Mouse (Mus musculus) kidney, embryonic 16.5 days (tissue): Measurements from ENCODE around the gene Pbx3. TPM values are rescaled to one million over a fixed set of nuclear protein-coding genes. Genes with fewer than 3 reads are reported as not detected.

Experiments used
- ATAC-seq: fragments of 200-750 bp; cut with Nextera tagmentation; 2 replicates; pipeline ENCODE4 v1.8.0; 2017; ENCODE audit warnings: moderate TSS enrichment; ENCODE audit not compliant: low FRiP score, low TSS enrichment
- H3K27ac ChIP-seq: fragments of 300-500 bp; sonication (generic); 2 replicates; pipeline ENCODE4 v1.5.1; 2014; ENCODE audit warnings: low read length
- H3K27me3 ChIP-seq: fragments of 300-500 bp; sonication (generic); 2 replicates; pipeline ENCODE4 v1.6.1; 2014; ENCODE audit warnings: low read length, control low read depth, mixed read lengths; ENCODE audit not compliant: insufficient read depth
- H3K36me3 ChIP-seq: fragments of 300-500 bp; sonication (generic); 2 replicates; pipeline ENCODE4 v1.6.1; 2014; ENCODE audit warnings: low read length, control low read depth, mixed read lengths; ENCODE audit not compliant: insufficient read depth
- H3K4me1 ChIP-seq: fragments of 300-500 bp; sonication (generic); 2 replicates; pipeline ENCODE4 v1.6.1; 2014; ENCODE audit warnings: low read length, control low read depth, mixed read lengths; ENCODE audit not compliant: insufficient read depth
- H3K4me2 ChIP-seq: fragments of 300-500 bp; sonication (generic); replicated peaks from 2 replicates; pipeline ENCODE4 v1.6.1; 2014; ENCODE audit warnings: low read depth, low read length
- H3K4me3 ChIP-seq: fragments of 300-500 bp; sonication (generic); 2 replicates; pipeline ENCODE4 v1.5.1; 2014; ENCODE audit warnings: mild to moderate bottlenecking, low read length
- H3K9ac ChIP-seq: fragments of 300-500 bp; sonication (generic); replicated peaks from 2 replicates; pipeline ENCODE4 v1.6.1; 2014; ENCODE audit warnings: low read length
- H3K9me3 ChIP-seq: fragments of 300-500 bp; sonication (generic); 2 replicates; pipeline ENCODE4 v1.6.1; 2016; ENCODE audit warnings: low read length, control low read depth
- WGBS: fragments of 180-500 bp; shearing (Covaris S2); extraction: QIAGEN DNeasy Blood & Tissue Kit; methylation state at CpG from one replicate; pipeline ENCODE4 v1.1.7; 2014; 5-methylcytosine and 5-hydroxymethylcytosine counted together
- polyA plus RNA-seq: library from polyadenylated mRNA; unstranded; fragments of >200 nt; fragmentation: Nextera tagmentation; extraction: Ambion mirVana; gene quantifications from 2 replicates; pipeline ENCODE4 v1.2.1, GENCODE M21; 2015

The Pbx3 gene
- polyA plus RNA-seq, 1 experiment from 2014 or later, result 22.7 TPM

GRCm38 (mm10) chr2:34168191-34168590 lies 204.8 kb downstream of the Pbx3 start:
- 0 out of 2 replicates have a peak, but pooled peaks have one; percentile 27 for ATAC-seq
- 32% methylated on average over 3 of the region's 3 CpGs for WGBS
- peaks cover 4% of the 10 kb centered on the region; the same call in 1 of the 2 replicates for H3K4me1 ChIP-seq
- no peak overlapping the region for H3K9ac ChIP-seq
- no peak overlapping the region for H3K4me3 ChIP-seq
- no peaks in the 10 kb centered on the region for H3K27me3 ChIP-seq
- peak overlapping the region; percentile 54; the same call in 1 of the 2 replicates for H3K27ac ChIP-seq
- no peak overlapping the region for H3K4me2 ChIP-seq
- no peaks in the 10 kb centered on the region for H3K9me3 ChIP-seq
- H3K36me3 ChIP-seq, result peaks cover 8% of the 10 kb centered on the region

GRCm38 (mm10) chr2:34162484-34162883 lies 210.5 kb downstream of the Pbx3 start:
- Histone ChIP-seq H3K36me3 (no peaks in the 10 kb centered on the region), H3K4me2 (no peak overlapping the region), H3K9me3 (no peaks in the 10 kb centered on the region; the same call in none of the 2 replicates), H3K4me3 (no peak overlapping the region), H3K27me3 (no peaks in the 10 kb centered on the region), H3K4me1 (0 out of 2 replicates have a peak, but pooled peaks cover 4% of the 10 kb centered on the region), H3K27ac (no peak overlapping the region), H3K9ac (no peak overlapping the region)
- no peak for ATAC-seq
- WGBS, result 84% methylated on average over 3 of the region's 3 CpGs

- H3K9ac ChIP-seq, result no peak overlapping the region
- H3K9me3 ChIP-seq, result no peaks in the 10 kb centered on the region; the same call in none of the 2 replicates
- H3K27ac ChIP-seq, result no peak overlapping the region
- no peak; the same call in 1 of the 2 replicates for ATAC-seq
- no peak overlapping the region for H3K4me2 ChIP-seq
- H3K27me3 ChIP-seq, result no peaks in the 10 kb centered on the region
- H3K36me3 ChIP-seq, result no peaks in the 10 kb centered on the region
- no peaks in the 10 kb centered on the region for H3K4me1 ChIP-seq
- 62% methylated on average over 3 of the region's 3 CpGs for WGBS
- no peak overlapping the region for H3K4me3 ChIP-seq
Observed at GRCm38 (mm10) chr2:34157746-34158145, 215.2 kb downstream of the Pbx3 start.

- no peaks in the 10 kb centered on the region; the same call in none of the 2 replicates for H3K9me3 ChIP-seq
- H3K4me2 ChIP-seq, result no peak overlapping the region
- no peaks in the 10 kb centered on the region for H3K27me3 ChIP-seq
- ATAC-seq, result no peak
- no peak overlapping the region for H3K9ac ChIP-seq
- 70% methylated on average over 5 of the region's 5 CpGs for WGBS
- H3K4me3 ChIP-seq, result no peak overlapping the region
- H3K36me3 ChIP-seq, result no peaks in the 10 kb centered on the region
- no peak overlapping the region for H3K27ac ChIP-seq
- H3K4me1 ChIP-seq, result no peaks in the 10 kb centered on the region
Observed at GRCm38 (mm10) chr2:34154833-34155232, 218.1 kb downstream of the Pbx3 start.

GRCm38 (mm10) chr2:34153336-34153735 lies 219.6 kb downstream of the Pbx3 start:
- Histone ChIP-seq H3K36me3 (no peaks in the 10 kb centered on the region), H3K27ac (no peak overlapping the region), H3K4me1 (no peaks in the 10 kb centered on the region; the same call in 1 of the 2 replicates), H3K9ac (no peak overlapping the region), H3K9me3 (no peaks in the 10 kb centered on the region), H3K4me3 (no peak overlapping the region), H3K4me2 (no peak overlapping the region), H3K27me3 (no peaks in the 10 kb centered on the region)
- no peak for ATAC-seq
- whole genome bisulfite sequencing, result 54% methylated on average over 6 of the region's 6 CpGs

- no peak overlapping the region for H3K4me3 ChIP-seq
- no peaks in the 10 kb centered on the region for H3K36me3 ChIP-seq
- no peak for ATAC-seq
- H3K27me3 ChIP-seq, result no peaks in the 10 kb centered on the region
- H3K27ac ChIP-seq, result no peak overlapping the region
- no peak overlapping the region for H3K9ac ChIP-seq
- no peaks in the 10 kb centered on the region; the same call in 1 of the 2 replicates for H3K4me1 ChIP-seq
- no peak overlapping the region for H3K4me2 ChIP-seq
- WGBS, result 67% methylated on average over 4 of the region's 4 CpGs
- no peaks in the 10 kb centered on the region for H3K9me3 ChIP-seq
Observed at GRCm38 (mm10) chr2:34150560-34150959, 222.4 kb downstream of the Pbx3 start.

- no peaks in the 10 kb centered on the region for H3K36me3 ChIP-seq
- H3K27ac ChIP-seq, result no peak overlapping the region
- H3K27me3 ChIP-seq, result no peaks in the 10 kb centered on the region
- H3K4me1 ChIP-seq, result no peaks in the 10 kb centered on the region; the same call in 1 of the 2 replicates
- H3K4me3 ChIP-seq, result no peak overlapping the region
- no peak for ATAC-seq
- 74% methylated on average over 7 of the region's 7 CpGs for WGBS
- no peak overlapping the region for H3K4me2 ChIP-seq
- no peaks in the 10 kb centered on the region for H3K9me3 ChIP-seq
- H3K9ac ChIP-seq, result no peak overlapping the region
Observed at GRCm38 (mm10) chr2:34148214-34148613, 224.7 kb downstream of the Pbx3 start.

- 87% methylated on average over 14 of the region's 14 CpGs for WGBS
- no peak for ATAC-seq
Observed at GRCm38 (mm10) chr2:34147476-34147875, 225.5 kb downstream of the Pbx3 start.

GRCm38 (mm10) chr2:34147036-34147435 lies 225.9 kb downstream of the Pbx3 start:
- 57% methylated on average over 4 of the region's 4 CpGs for WGBS
- Histone ChIP-seq H3K27ac (no peak overlapping the region), H3K36me3 (no peaks in the 10 kb centered on the region), H3K4me1 (no peaks in the 10 kb centered on the region; the same call in 1 of the 2 replicates), H3K4me3 (no peak overlapping the region), H3K9me3 (no peaks in the 10 kb centered on the region), H3K4me2 (no peak overlapping the region), H3K9ac (no peak overlapping the region), H3K27me3 (no peaks in the 10 kb centered on the region)
- ATAC-seq, result no peak

More at GRCm38 (mm10) chr2:34147476-34147875, 225.5 kb downstream of the Pbx3 start:
- H3K27me3 ChIP-seq, result no peaks in the 10 kb centered on the region
- no peaks in the 10 kb centered on the region for H3K36me3 ChIP-seq
- H3K4me3 ChIP-seq, result no peak overlapping the region
- no peak overlapping the region for H3K27ac ChIP-seq
- H3K9ac ChIP-seq, result no peak overlapping the region
- H3K9me3 ChIP-seq, result no peaks in the 10 kb centered on the region
- no peaks in the 10 kb centered on the region; the same call in 1 of the 2 replicates for H3K4me1 ChIP-seq
- H3K4me2 ChIP-seq, result no peak overlapping the region

GRCm38 (mm10) chr2:34146431-34146830 lies 226.5 kb downstream of the Pbx3 start:
- no peak for ATAC-seq
- H3K9me3 ChIP-seq, result no peaks in the 10 kb centered on the region
- H3K36me3 ChIP-seq, result no peaks in the 10 kb centered on the region
- H3K4me3 ChIP-seq, result no peak overlapping the region
- no peak overlapping the region for H3K27ac ChIP-seq
- H3K4me2 ChIP-seq, result no peak overlapping the region
- H3K9ac ChIP-seq, result no peak overlapping the region
- H3K4me1 ChIP-seq, result no peaks in the 10 kb centered on the region; the same call in 1 of the 2 replicates
- 100% methylated on average over 1 of the region's 1 CpGs for WGBS
- no peaks in the 10 kb centered on the region for H3K27me3 ChIP-seq
